Mouse (Mus musculus): Measurements from ENCODE around the gene Utp3. TPM values are rescaled to one million over a fixed set of nuclear protein-coding genes. Genes with fewer than 3 reads are reported as not detected.

The Utp3 gene
- polyA plus RNA-seq, 1 experiment from 2014 or later: 32.8 TPM

GRCm38 (mm10) chr5:88595537-88596455, 41.5 kb downstream of the Utp3 start:
- no peak overlapping the region for H3K4me2 ChIP-seq (ENCODE audit: low read length)
- no peaks in the 10 kb centered on the region for H3K9me3 ChIP-seq (replicated peaks; ENCODE audit: control insufficient read depth, low read length)
- H3K4me3 ChIP-seq (ENCODE audit: low read depth, low read length): no peak overlapping the region
- no peak overlapping the region for H3K27ac ChIP-seq (ENCODE audit: low read depth, low read length)
- DNase-seq (ENCODE audit: low spot score) (no peak), ATAC-seq (no peak)
- H3K36me3 ChIP-seq (ENCODE audit: control insufficient read depth, insufficient read depth, low read length): peaks cover 38% of the 10 kb centered on the region
- 79% methylated on average over 5 of the region's 5 CpGs for WGBS
- no peak overlapping the region for H3K9ac ChIP-seq (ENCODE audit: low read length)
- H3K4me1 ChIP-seq (ENCODE audit: control insufficient read depth, insufficient read depth, low read length): no peaks in the 10 kb centered on the region
- no peaks in the 10 kb centered on the region for H3K27me3 ChIP-seq (replicated peaks; ENCODE audit: control insufficient read depth, insufficient read depth, low read length)

DNA sequence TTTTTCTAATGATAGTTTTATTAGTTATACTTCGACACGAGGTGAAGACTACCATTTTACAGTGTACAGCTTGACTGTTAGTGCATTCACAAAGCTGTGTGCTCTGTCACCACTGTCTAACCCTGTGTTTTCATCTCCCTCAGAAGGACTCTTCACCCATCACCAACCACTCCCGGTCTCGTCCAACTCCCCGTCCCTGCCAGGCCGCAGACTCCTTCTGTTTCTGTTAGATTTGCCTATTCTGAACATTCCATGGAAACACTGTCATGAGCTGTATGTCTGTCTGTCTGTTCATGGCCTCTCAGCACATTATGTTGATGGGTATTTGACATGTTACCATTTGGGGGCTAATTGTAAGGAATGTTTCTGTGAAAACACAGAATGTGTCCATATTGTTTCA, 44.7 kb downstream of the Utp3 start:
- peaks cover 27% of the 10 kb centered on the region for H3K36me3 ChIP-seq (ENCODE audit: control insufficient read depth, insufficient read depth, low read length)
- no peak overlapping the region for H3K4me3 ChIP-seq (ENCODE audit: low read depth, low read length)
- H3K27me3 ChIP-seq (replicated peaks; ENCODE audit: control insufficient read depth, insufficient read depth, low read length): no peaks in the 10 kb centered on the region
- no peak for ATAC-seq
- WGBS: 93% methylated on average over 6 of the region's 6 CpGs
- H3K9ac ChIP-seq (ENCODE audit: low read length): no peak overlapping the region
- no peaks in the 10 kb centered on the region for H3K4me1 ChIP-seq (ENCODE audit: control insufficient read depth, insufficient read depth, low read length)
- H3K9me3 ChIP-seq (replicated peaks; ENCODE audit: control insufficient read depth, low read length): no peaks in the 10 kb centered on the region
- no peak overlapping the region for H3K27ac ChIP-seq (ENCODE audit: low read depth, low read length)
- no peak for DNase-seq (ENCODE audit: low spot score)
- no peak overlapping the region for H3K4me2 ChIP-seq (ENCODE audit: low read length)

- no peak overlapping the region for H3K4me2 ChIP-seq (ENCODE audit: low read length)
- no peaks in the 10 kb centered on the region for H3K9me3 ChIP-seq (replicated peaks; ENCODE audit: control insufficient read depth, low read length)
- no peak for ATAC-seq
- no peaks in the 10 kb centered on the region for H3K4me1 ChIP-seq (ENCODE audit: control insufficient read depth, insufficient read depth, low read length)
- no peaks in the 10 kb centered on the region for H3K27me3 ChIP-seq (replicated peaks; ENCODE audit: control insufficient read depth, insufficient read depth, low read length)
- 82% methylated on average over 2 of the region's 2 CpGs for WGBS
- no peak overlapping the region for H3K27ac ChIP-seq (ENCODE audit: low read depth, low read length)
- H3K36me3 ChIP-seq (ENCODE audit: control insufficient read depth, insufficient read depth, low read length): peaks cover 20% of the 10 kb centered on the region
- DNase-seq (ENCODE audit: low spot score): no peak
- H3K9ac ChIP-seq (ENCODE audit: low read length): no peak overlapping the region
- no peak overlapping the region for H3K4me3 ChIP-seq (ENCODE audit: low read depth, low read length)
Observed at GRCm38 (mm10) chr5:88602030-88602429, 47.8 kb downstream of the Utp3 start.

GRCm38 (mm10) chr5:88602713-88603112, 48.5 kb downstream of the Utp3 start:
- peaks cover 15% of the 10 kb centered on the region for H3K36me3 ChIP-seq (ENCODE audit: control insufficient read depth, insufficient read depth, low read length)
- H3K9me3 ChIP-seq (replicated peaks; ENCODE audit: control insufficient read depth, low read length): no peaks in the 10 kb centered on the region
- H3K9ac ChIP-seq (ENCODE audit: low read length): no peak overlapping the region
- DNase-seq (ENCODE audit: low spot score) (no peak), ATAC-seq (no peak)
- H3K4me1 ChIP-seq (ENCODE audit: control insufficient read depth, insufficient read depth, low read length): no peaks in the 10 kb centered on the region
- H3K4me2 ChIP-seq (ENCODE audit: low read length): no peak overlapping the region
- H3K4me3 ChIP-seq (ENCODE audit: low read depth, low read length): no peak overlapping the region
- H3K27me3 ChIP-seq (replicated peaks; ENCODE audit: control insufficient read depth, insufficient read depth, low read length): no peaks in the 10 kb centered on the region
- 91% methylated on average over 3 of the region's 3 CpGs for WGBS
- no peak overlapping the region for H3K27ac ChIP-seq (ENCODE audit: low read depth, low read length)

- Histone ChIP-seq H3K4me3 (ENCODE audit: low read depth, low read length) (no peak overlapping the region), H3K27ac (ENCODE audit: low read depth, low read length) (no peak overlapping the region), H3K4me2 (ENCODE audit: low read length) (no peak overlapping the region), H3K36me3 (ENCODE audit: control insufficient read depth, insufficient read depth, low read length) (peaks cover 5% of the 10 kb centered on the region; the same call in 1 of the 2 replicates), H3K27me3 (replicated peaks; ENCODE audit: control insufficient read depth, insufficient read depth, low read length) (no peaks in the 10 kb centered on the region), H3K9me3 (replicated peaks; ENCODE audit: control insufficient read depth, low read length) (no peaks in the 10 kb centered on the region), H3K9ac (ENCODE audit: low read length) (no peak overlapping the region), H3K4me1 (ENCODE audit: control insufficient read depth, insufficient read depth, low read length) (no peaks in the 10 kb centered on the region)
- 99% methylated on average over 3 of the region's 3 CpGs for WGBS
- ATAC-seq (no peak), DNase-seq (ENCODE audit: low spot score) (no peak)
Observed at GRCm38 (mm10) chr5:88604046-88604445, 49.8 kb downstream of the Utp3 start.

DNA sequence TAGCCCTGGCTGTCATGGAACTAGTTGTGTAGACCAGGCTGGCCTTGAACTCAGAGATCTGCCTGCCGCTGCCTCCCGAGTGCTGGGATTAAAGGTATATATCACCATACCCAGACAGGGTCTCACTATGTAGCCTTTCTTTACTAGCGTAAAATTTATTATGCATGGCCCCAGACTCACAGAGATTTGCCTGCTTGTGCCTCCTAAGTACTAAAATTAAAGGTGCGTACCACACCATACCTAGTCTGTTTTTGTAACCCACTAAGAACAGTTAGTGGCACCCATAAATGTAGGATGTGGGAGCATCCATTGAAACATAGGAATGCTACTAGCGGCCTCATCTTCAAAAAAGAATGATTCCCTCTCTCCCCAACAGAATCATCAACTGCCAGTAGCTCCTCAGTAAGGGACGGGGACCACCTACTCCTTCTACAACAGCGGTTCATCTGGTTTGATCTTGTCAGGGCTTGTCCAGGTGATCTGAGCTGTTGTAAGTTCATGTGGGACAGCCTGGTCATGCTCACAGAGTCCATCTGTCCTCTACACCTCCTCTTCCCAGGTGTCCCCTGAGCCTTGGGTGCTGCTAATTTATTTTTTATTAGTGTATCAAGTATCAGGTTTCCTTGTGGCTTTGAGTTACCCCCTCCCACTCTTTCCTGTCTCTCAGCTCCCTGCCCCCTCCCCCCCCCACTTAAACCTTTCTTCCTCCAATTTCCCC, 50.5 kb downstream of the Utp3 start:
- Histone ChIP-seq H3K4me1 (ENCODE audit: control insufficient read depth, insufficient read depth, low read length) (no peaks in the 10 kb centered on the region), H3K4me3 (ENCODE audit: low read depth, low read length) (no peak overlapping the region), H3K27me3 (replicated peaks; ENCODE audit: control insufficient read depth, insufficient read depth, low read length) (no peaks in the 10 kb centered on the region), H3K9me3 (replicated peaks; ENCODE audit: control insufficient read depth, low read length) (no peaks in the 10 kb centered on the region), H3K36me3 (ENCODE audit: control insufficient read depth, insufficient read depth, low read length) (peaks cover 4% of the 10 kb centered on the region; the same call in 1 of the 2 replicates), H3K9ac (ENCODE audit: low read length) (no peak overlapping the region), H3K4me2 (ENCODE audit: low read length) (no peak overlapping the region), H3K27ac (ENCODE audit: low read depth, low read length) (no peak overlapping the region)
- no peak for ATAC-seq
- WGBS: 94% methylated on average over 7 of the region's 7 CpGs
- no peak for DNase-seq (ENCODE audit: low spot score)

Other genes with a start within 250 kb of the Utp3 start
- not detected in 2 replicates for gene Prol1, start 237.2 kb upstream of the Utp3 start, polyA plus RNA-seq (2014; fragmentation: Nextera tagmentation; extraction: Ambion mirVana)
- not detected in 2 replicates for gene Amtn, start 178.4 kb upstream of the Utp3 start, polyA plus RNA-seq (2014; fragmentation: Nextera tagmentation; extraction: Ambion mirVana)
- not detected in 2 replicates for gene Ambn, start 98.5 kb upstream of the Utp3 start, polyA plus RNA-seq (2014; fragmentation: Nextera tagmentation; extraction: Ambion mirVana)
- gene Enam, start 66.5 kb upstream of the Utp3 start, polyA plus RNA-seq (2014; fragmentation: Nextera tagmentation; extraction: Ambion mirVana): not detected in 2 replicates
- gene Jchain, start 26.6 kb upstream of the Utp3 start, polyA plus RNA-seq (2014; fragmentation: Nextera tagmentation; extraction: Ambion mirVana): 0.17 TPM in 1 of 2 replicates, not detected in the other
- gene Rufy3, start 10.6 kb downstream of the Utp3 start, polyA plus RNA-seq (2014; fragmentation: Nextera tagmentation; extraction: Ambion mirVana): 155 and 210 TPM in 2 replicates
- gene Grsf1, start 121.7 kb downstream of the Utp3 start, polyA plus RNA-seq (2014; fragmentation: Nextera tagmentation; extraction: Ambion mirVana): 74.5 and 79.5 TPM in 2 replicates
- gene Mob1b, start 166.4 kb downstream of the Utp3 start, polyA plus RNA-seq (2014; fragmentation: Nextera tagmentation; extraction: Ambion mirVana): 12.4 and 14.3 TPM in 2 replicates
- 93.7 and 94.7 TPM in 2 replicates for gene Dck, start 210.5 kb downstream of the Utp3 start, polyA plus RNA-seq (2014; fragmentation: Nextera tagmentation; extraction: Ambion mirVana)

Data from forebrain, embryonic 14.5 days (tissue).